Mouse (Mus musculus) C2C12 (cell line): ENCODE measurements at regions not wholly inside any gene's neighbourhood (a gene's known extent, or its start where the extent isn't known, plus 50 kb on each side); places are given as distances from the start of the nearest gene placed in this dataset.

Source experiments
- CTCF ChIP-seq: IDR thresholded peaks from one replicate; pipeline ENCODE4 v1.5.1; 2011; ENCODE audit not compliant: control insufficient read depth, insufficient read depth, insufficient read length
- MAX ChIP-seq: IDR thresholded peaks from one replicate; pipeline ENCODE4 v1.6.1; 2011; ENCODE audit warnings: mild to moderate bottlenecking, control low read depth
- MYOD1 ChIP-seq: IDR thresholded peaks from one replicate; pipeline ENCODE4 v1.6.1; 2011; ENCODE audit warnings: low read depth; ENCODE audit not compliant: control insufficient read depth, insufficient read length
- USF1 ChIP-seq: IDR thresholded peaks from one replicate; pipeline ENCODE4 v1.6.1; 2011; ENCODE audit warnings: low read depth, mild to moderate bottlenecking, control low read depth, moderate library complexity

DNA sequence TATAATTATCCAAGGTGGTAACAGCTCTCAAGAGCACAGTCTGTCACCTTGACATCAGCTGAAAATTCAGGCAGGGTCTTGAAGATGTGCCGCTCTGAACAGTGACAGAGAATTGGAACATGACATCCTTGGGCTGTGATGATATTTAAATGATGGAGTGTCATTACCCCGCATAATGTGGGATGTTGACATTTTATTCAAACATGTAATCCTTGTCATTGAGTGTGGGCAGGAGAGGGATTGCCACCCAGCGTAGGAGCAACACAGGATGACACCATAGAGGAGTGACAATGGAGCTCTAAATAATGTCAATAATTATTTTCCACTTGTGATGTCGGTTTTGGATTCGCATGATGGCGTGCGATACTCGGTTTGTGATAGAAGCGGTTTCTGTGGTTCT, 99.3 kb upstream of the Psmd7 start:
- TF ChIP-seq CTCF (no peak), MAX (no peak), USF1 (no peak), MYOD1 (no peak)
